Mouse (Mus musculus) embryonic fibroblast, embryonic 13.5 days (primary cell): ENCODE data around the gene Cetn3.

Experiments used
- CTCF ChIP-seq: IDR thresholded peaks from 2 replicates; pipeline ENCODE4 v1.5.1; 2011; ENCODE audit warnings: mild to moderate bottlenecking, control low read depth, low read length, moderate library complexity, borderline replicate concordance; ENCODE audit not compliant: insufficient read depth
- POLR2A ChIP-seq: IDR thresholded peaks from 2 replicates; pipeline ENCODE4 v1.6.1; 2011; ENCODE audit warnings: low read depth, mild to moderate bottlenecking, control low read depth, low read length, moderate library complexity

DNA sequence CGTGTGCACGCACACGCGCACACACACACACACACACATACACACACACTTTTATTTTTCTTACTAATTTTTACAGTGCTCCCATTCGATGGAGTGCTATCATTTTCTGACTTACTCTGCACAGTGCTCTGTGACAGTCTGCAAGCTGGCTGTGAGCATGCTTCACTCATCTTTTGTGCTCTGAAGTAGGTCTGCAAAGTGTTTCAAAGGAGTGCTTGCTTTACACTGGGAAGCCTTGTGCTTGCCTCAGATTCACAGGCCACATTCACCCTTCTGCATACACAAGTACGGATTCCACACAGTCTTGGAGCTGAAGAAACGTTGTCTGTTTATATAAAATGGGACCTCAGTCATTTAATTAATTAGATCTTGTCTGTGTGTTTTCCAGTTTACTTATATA lies 49.0 kb downstream of the Cetn3 start:
- TF ChIP-seq CTCF (no peak), POLR2A (no peak)
